Mouse (Mus musculus): Measurements from ENCODE around the gene Tex44. TPM values are rescaled to one million over a fixed set of nuclear protein-coding genes. Genes with fewer than 3 reads are reported as not detected.
A peak's percentile ranks its signal among the peaks of the same experiment; 100 is the strongest.

Gene Tex44
- polyA plus RNA-seq, 2 experiments from 2014 or later, result not detected

GRCm38 (mm10) chr1:86424336-86424735, 1.8 kb upstream of the Tex44 start:
- no peak for ATAC-seq

DNA sequence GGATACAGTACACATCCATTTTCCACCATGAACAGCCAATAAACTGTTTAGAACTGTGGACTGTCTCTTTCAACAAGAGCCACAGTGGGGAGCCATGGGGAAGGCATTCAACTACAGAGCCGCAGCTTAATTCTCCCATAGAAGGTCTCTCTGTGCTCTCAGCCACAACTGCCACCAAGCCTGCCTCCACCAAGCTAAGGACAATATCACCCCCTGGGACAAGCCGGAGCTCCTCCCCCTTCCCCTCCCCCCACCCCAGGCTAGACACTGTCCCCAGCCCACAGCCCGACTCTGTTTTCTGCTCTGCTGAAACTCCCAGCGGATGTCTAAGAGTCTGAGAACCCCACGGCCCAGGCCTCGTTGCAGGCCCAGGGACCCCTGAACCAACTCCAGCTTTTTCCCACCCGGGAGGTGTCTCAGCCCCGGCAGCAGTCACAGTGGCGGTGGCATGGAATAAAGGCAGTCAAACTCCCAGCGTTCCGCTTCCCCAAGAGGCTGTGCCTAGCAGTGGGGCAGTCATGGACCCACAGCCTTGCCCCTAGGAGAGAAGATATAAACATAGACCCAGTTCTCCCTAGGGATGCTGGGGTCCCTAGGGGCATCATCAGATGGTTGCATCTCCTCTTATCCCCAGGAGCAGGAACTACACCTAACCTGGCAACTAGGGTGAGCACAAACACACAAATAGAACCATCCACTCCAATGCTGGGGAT, 1.1 kb upstream of the Tex44 start:
- ATAC-seq, result no peak

DNA sequence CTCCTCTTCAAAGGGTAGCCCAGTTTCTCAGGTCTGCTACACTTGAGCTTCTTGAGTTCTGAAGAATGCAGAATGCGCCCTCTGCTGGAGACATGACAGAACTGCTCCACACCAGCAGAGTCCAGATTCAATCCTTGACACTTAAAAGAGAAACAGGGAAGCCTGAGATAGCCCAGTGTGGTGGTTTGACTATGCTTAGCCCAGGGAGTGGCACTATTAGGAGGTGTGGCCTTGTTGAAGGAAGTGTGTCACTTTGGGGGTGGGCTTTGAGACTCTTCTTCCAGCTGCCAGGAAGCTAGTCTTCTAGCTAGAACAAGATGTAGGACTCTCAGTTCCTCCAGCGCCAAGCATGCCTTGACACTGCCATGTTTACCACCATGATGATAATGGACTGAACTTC, 3.9 kb downstream of the Tex44 start:
- peak; percentile 31 for ATAC-seq

- no peak for ATAC-seq
These were observed 6.6 kb downstream of the Tex44 start for GRCm38 (mm10) chr1:86432778-86433177.

DNA sequence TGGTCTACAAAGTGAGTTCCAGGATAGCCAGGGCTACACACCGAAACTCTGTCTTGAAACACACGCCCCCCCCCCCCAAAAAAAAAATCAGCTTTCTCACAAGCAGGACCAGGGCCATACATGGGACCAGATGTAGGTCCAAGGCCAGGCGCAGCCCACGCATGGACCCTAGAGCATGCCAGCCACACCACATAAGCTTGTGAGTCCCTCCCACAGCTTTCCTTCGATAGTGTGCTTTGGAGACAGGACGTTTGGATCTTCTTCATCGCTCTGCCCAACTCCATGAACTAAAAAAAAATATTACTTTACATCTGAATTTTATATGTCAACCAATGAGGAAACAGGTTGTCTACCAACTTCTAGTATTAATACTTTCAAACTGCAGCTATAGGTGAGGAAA, 7.2 kb downstream of the Tex44 start:
- ATAC-seq, result no peak

DNA sequence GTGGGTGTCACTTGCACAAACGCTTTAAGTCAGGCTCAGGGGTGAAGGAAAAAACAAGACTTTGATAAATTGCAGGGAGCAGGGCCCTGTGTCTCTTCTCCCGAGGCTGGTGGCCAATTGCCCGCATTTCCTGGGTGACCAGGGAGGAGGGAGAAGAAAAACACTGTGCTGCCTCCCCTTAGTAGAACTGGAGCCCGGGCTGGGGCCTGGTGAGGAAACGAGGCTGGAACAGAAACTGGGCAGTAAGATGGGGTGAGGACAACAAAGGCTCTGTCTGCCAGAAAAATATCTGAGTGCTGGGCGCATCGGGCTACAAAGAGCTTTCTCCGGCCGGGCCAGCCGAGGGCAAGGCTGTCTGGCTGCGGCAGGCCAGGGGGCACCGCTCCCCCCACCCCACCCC, 7.9 kb downstream of the Tex44 start:
- peak; percentile 27 for ATAC-seq

DNA sequence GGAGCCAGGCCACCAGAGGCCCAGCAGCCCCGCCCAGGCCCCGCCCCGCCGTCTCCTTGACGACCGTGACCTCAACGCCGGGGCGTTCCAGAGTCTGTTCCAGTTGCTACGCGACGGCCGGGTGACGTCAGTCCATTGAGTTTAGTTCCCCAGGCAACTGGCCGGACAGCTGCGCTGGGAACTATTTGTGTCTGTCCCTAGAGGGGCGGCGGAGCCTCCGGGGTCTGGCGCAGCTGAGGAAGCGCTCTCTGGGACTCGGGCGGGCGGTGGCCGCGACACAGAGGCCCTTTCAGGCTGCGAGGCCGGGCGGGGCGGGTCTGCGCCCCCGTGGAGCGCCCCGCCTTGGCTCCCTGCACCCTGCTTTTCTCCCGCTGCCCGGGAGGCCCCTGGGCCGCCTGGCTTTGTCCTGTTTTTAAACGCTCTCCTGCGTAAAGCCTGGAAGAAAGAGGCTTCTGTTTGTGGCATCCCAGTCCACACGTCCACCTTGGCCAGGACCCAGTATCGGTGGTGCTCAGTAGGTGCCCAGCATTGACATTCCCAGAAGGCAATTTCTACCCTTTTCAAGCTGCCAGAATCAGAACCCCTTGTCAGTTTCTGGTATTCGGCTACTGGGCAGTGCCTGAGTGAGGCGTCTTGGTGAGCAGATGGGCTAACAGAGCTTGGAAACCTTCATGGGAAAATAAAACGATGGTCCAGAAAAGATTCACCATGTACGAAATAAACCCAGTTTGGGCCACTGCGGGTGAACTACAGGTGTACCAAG, 8.5 kb downstream of the Tex44 start:
- ATAC-seq, result peak; percentile 94

GRCm38 (mm10) chr1:86435302-86435821, 9.2 kb downstream of the Tex44 start:
- no peak for ATAC-seq

- ATAC-seq, result no peak
These were observed 11.3 kb downstream of the Tex44 start for GRCm38 (mm10) chr1:86437219-86438013.

DNA sequence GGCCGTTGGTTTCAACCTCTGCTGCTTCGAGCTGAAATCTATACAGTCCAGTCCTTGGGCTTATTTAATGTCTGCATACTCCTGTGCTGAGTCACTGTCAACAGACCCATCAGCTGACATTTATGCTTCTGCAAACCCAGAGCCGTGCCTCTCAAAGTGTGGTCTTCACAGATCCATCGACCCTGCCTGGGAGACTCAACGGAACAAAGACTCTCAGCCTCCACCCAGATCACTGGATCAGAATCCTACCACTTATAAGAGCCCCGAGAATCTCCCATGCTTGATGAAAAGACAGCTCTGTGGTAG, 11.8 kb downstream of the Tex44 start:
- ATAC-seq, result no peak

GRCm38 (mm10) chr1:86438501-86438900, 12.4 kb downstream of the Tex44 start:
- ATAC-seq, result no peak

DNA sequence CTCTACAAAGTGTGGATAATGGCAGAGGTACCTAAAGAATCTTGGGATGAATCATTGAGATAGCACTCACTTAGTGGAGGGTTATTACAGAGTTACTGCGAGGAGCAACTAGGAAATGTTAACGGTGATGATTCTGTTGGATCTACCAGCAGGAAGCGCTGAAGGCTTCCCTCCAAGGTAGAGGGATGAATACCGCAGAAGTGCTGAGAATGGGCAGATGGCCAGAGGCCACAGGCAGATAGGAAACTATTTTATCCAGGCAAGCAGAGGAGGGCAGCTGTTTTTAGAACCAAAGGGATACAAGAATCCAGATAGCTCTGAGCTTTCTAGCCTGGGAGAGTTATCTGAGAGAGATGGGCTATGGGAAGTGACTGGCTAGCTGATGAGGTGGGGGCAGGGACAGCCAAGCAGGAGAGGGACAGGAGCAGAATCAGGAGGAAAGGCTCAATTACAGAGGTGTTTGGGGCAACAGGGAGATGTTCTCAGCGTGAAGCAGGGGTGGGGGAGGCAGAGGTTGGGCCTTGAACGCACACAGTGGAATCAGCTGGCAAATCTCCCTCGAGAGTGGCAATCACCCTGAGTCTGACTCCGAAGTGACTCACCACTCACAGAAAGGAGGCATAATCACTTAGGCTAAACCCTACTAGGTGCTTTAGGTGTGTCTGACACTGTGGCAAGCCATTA, 13.5 kb downstream of the Tex44 start:
- no peak for ATAC-seq

- ATAC-seq, result peak; percentile 58
These were observed 14.2 kb downstream of the Tex44 start for GRCm38 (mm10) chr1:86440171-86440886.

- peak; percentile 13 for ATAC-seq
These were observed 15.0 kb downstream of the Tex44 start for GRCm38 (mm10) chr1:86440887-86441723.

DNA sequence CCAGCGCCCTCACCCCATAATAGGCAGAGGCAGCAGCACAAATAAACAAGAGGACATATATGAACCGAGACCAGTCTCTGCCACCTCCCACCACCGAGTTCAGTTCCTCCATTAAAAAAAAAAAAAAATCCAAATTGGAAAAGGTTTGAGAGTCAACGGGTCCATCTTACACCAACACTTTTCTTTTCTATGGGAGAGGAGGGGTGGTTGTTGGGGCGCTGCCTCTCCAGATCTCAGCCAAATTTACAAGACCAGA, 15.5 kb downstream of the Tex44 start:
- no peak for ATAC-seq

DNA sequence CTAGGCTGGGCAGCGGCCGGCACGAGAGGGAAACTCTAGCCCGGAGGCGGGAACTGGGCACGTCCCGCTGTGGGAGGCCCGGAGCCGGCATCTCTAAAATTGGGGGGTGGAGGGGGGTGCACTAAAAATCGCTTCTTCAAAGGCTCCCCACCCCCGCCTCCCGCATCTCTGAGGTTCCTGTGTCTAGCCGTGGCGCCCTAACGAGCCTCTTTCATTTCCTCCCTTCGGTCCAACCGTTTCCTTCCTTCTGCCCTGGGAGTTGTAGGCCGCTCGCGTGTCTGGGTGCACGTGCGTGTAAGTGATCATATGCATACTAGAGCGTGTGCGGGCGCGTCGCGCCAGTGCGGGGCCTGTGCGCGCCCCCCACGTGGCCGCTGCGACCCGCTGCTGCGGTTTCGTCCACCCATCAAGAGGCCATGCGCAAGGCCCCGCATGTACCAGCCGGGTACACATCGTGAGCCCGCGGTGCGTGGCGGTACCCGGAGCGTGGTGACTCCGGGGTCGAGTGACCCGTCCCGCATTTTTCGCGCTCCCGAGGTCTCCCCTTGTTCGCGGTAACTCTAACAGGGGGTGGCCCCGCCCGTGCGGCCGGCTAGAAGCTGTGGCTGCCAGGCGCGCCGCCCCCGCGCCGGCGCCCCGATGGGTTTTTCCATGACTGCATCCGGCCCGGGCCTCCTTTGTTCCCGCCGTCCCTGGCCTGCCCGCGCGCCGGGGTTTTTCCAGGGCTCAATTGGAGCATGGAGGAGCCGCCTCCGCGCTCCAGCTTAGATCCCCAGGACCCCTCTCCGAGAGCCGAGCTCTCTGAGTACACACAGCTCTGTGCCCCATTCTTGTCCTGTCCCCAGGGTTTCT, 16.1 kb downstream of the Tex44 start:
- ATAC-seq, result peak; percentile 64

GRCm38 (mm10) chr1:86442832-86443231, 16.7 kb downstream of the Tex44 start:
- peak; percentile 12 for ATAC-seq

- no peak for ATAC-seq
These were observed 17.4 kb downstream of the Tex44 start for GRCm38 (mm10) chr1:86443386-86444172.

- ATAC-seq, result no peak
These were observed 21.6 kb downstream of the Tex44 start for GRCm38 (mm10) chr1:86447596-86448171.

All from activated CD4-positive, CD25-positive, alpha-beta regulatory T cell, adult 4 months (primary cell).